In genomic region chr19:24056880-24057279, GRCm38 (mm10) we compare ENCODE assay signal across 20 mouse cellular contexts. TPM values are rescaled to one million over a fixed set of nuclear protein-coding genes. Genes with fewer than 3 reads are reported as not detected.
DNase-seq lines count a peak whose midpoint lies in the region; TF ChIP-seq lines count a peak whose summit lies in the region.
"Had no signal": no experiment of that assay in that cellular context is flagged by ENCODE, and none has a peak within 500 bp of the region (broad histone marks: within the 10 kb centered on the region; RNA-seq: fewer than 3 reads in every experiment).

No protein-coding gene starts in this region.

- TF ChIP-seq EP300 in CH12.LX (IDR thresholded peaks at IDR 0.05; ENCODE audit: low read length) = no peak

- 90% methylated on average over 1 of the region's 1 CpGs for WGBS in heart, embryonic 10.5 days

- H3K9ac ChIP-seq in CH12.LX (ENCODE audit: insufficient read depth, low read depth) = no peak overlapping the region
- H3K9ac ChIP-seq: forebrain, embryonic 15.5 days; hindbrain, embryonic 15.5 days; liver, embryonic 12.5 days; neural tube, embryonic 15.5 days had no signal

- H3K36me3 ChIP-seq in heart, embryonic 10.5 days = no peaks in the 10 kb centered on the region
- no peaks in the 10 kb centered on the region for H3K36me3 ChIP-seq in CH12.LX (replicated peaks in 1 of 2; ENCODE audit: control insufficient read depth in 1 of 2, insufficient read depth in 1 of 2, low read length in 1 of 2)
- H3K36me3 ChIP-seq: forebrain, embryonic 15.5 days; hindbrain, embryonic 15.5 days; liver, embryonic 12.5 days; neural tube, embryonic 15.5 days had no signal

- intact Hi-C loops in left cerebral cortex, adult 2 months (cut with DNase I) = no loop called here
- intact Hi-C loops in left cerebral cortex, postnatal 36 days (cut with DNase I) = no loop called here

- DNase-seq in heart, embryonic 10.5 days (ENCODE audit: low spot score) = no peak
- no peak for DNase-seq in heart, adult 8-10 months (ENCODE audit: low spot score)
- no peak for DNase-seq in left cerebral cortex, adult 2 months (ENCODE audit: extremely low spot score in 1 of 2, low spot score in 2 of 2)
- no peak for DNase-seq in left cerebral cortex, adult 8-10 months (ENCODE audit: low spot score in 2 of 2)
- DNase-seq in CH12.LX (ENCODE audit: extremely low read depth) (no peak), R1 (ENCODE audit: low read depth, low spot score) (peak; percentile 37)
- no peak for DNase-seq in left cerebral cortex, postnatal 36 days (ENCODE audit: low spot score in 2 of 2)
- DNase-seq: adrenal gland, postnatal 10 days; cerebellum, postnatal 10 days; embryo, embryonic 11 days; gastrocnemius, postnatal 36 days; heart, postnatal 36 days; lung, postnatal 10 days; thymus, adult 18-20 months had no signal

- in situ Hi-C loops in CH12.LX (cut with MboI; ENCODE audit: low pct_ligation_motif_present, low pct_unique_long_range_greater_than_20kb, low sequenced_read_pairs) = no loop called here

- peak; percentile 2 for TF ChIP-seq CTCF in left cerebral cortex, adult 2 months (IDR thresholded peaks at IDR 0.05)
- TF ChIP-seq CTCF in CH12.LX (conservative IDR thresholded peaks at IDR 0.05 in 1 of 2, IDR thresholded peaks at IDR 0.05 in 1 of 2; ENCODE audit: low read depth in 2 of 2, low read length in 2 of 2) = peak; percentile 10 to 27; a peak in 1 of 4 replicates

- H3K27me3 ChIP-seq in heart, embryonic 10.5 days (ENCODE audit: insufficient read depth, poor library complexity, severe bottlenecking) = no peaks in the 10 kb centered on the region
- no peaks in the 10 kb centered on the region for H3K27me3 ChIP-seq in CH12.LX (replicated peaks)
- H3K27me3 ChIP-seq: forebrain, embryonic 15.5 days; hindbrain, embryonic 15.5 days; liver, embryonic 12.5 days; neural tube, embryonic 15.5 days had no signal

- no peak overlapping the region for H3K4me3 ChIP-seq in heart, embryonic 10.5 days
- H3K4me3 ChIP-seq in left cerebral cortex, adult 2 months = no peak overlapping the region
- no peak overlapping the region for H3K4me3 ChIP-seq in CH12.LX (replicated peaks in 1 of 3; ENCODE audit: low read depth in 2 of 3, low read length in 2 of 3, poor library complexity in 1 of 3)
- H3K4me3 ChIP-seq: forebrain, embryonic 15.5 days; hindbrain, embryonic 15.5 days; liver, embryonic 12.5 days; megakaryocyte, embryonic 14.5 days; neural tube, embryonic 15.5 days had no signal

- H3K9me3 ChIP-seq in heart, embryonic 10.5 days = no peaks in the 10 kb centered on the region
- H3K9me3 ChIP-seq in CH12.LX (replicated peaks; ENCODE audit: low read length) = no peaks in the 10 kb centered on the region
- H3K9me3 ChIP-seq: forebrain, embryonic 15.5 days; hindbrain, embryonic 15.5 days; liver, embryonic 12.5 days; neural tube, embryonic 15.5 days had no signal

- H3K4me2 ChIP-seq in CH12.LX (ENCODE audit: insufficient read depth, low read depth, poor library complexity, severe bottlenecking) = no peak overlapping the region
- H3K4me2 ChIP-seq: forebrain, embryonic 15.5 days; hindbrain, embryonic 15.5 days; liver, embryonic 12.5 days; neural tube, embryonic 15.5 days had no signal

- TF ChIP-seq POLR2A in CH12.LX (IDR thresholded peaks at IDR 0.05; ENCODE audit: low read depth, low read length) = no peak

- dilution Hi-C loops in CH12.LX (cut with MboI; ENCODE audit: extremely low pct_ligation_motif_present, extremely low pct_unique_long_range_greater_than_20kb, low sequenced_read_pairs) = no loop called here

- no peaks in the 10 kb centered on the region for H3K79me2 ChIP-seq in CH12.LX (replicated peaks; ENCODE audit: control insufficient read depth, extremely low read depth, insufficient read depth, poor library complexity, severe bottlenecking)

- H3K27ac ChIP-seq in heart, embryonic 10.5 days = peak overlapping the region; percentile 84; the same call in 1 of the 2 replicates
- H3K27ac ChIP-seq in left cerebral cortex, adult 2 months = no peak overlapping the region
- H3K27ac ChIP-seq in CH12.LX (ENCODE audit: insufficient read depth, low read depth) = no peak overlapping the region
- H3K27ac ChIP-seq: forebrain, embryonic 15.5 days; hindbrain, embryonic 15.5 days; liver, embryonic 12.5 days; neural tube, embryonic 15.5 days had no signal

- H3K4me1 ChIP-seq in heart, embryonic 10.5 days = peaks cover 25% of the 10 kb centered on the region
- H3K4me1 ChIP-seq in CH12.LX (ENCODE audit: control insufficient read depth in 1 of 2, insufficient read depth in 2 of 2) = peaks cover 0 to 15% of the 10 kb centered on the region in 2 experiments; a peak in 2 of 4 replicates
- H3K4me1 ChIP-seq: forebrain, embryonic 15.5 days; liver, embryonic 12.5 days had no signal

- TF ChIP-seq RAD21 in CH12.LX (IDR thresholded peaks at IDR 0.05; ENCODE audit: low read depth, low read length) = no peak

TF ChIP-seq in CH12.LX, 34 proteins besides CTCF, POLR2A, EP300 and RAD21:
- TF ChIP-seq NELFE (IDR thresholded peaks at IDR 0.05; ENCODE audit: low read depth, low read length) (no peak), KAT2A (IDR thresholded peaks at IDR 0.05; ENCODE audit: insufficient replicate concordance, low read length) (no peak), CHD2 (IDR thresholded peaks at IDR 0.05; ENCODE audit: low read length) (no peak), ZNF384 (IDR thresholded peaks at IDR 0.05; ENCODE audit: low read depth, low read length) (no peak), ELF1 (IDR thresholded peaks at IDR 0.05; ENCODE audit: low read depth, low read length) (no peak), UBTF (IDR thresholded peaks at IDR 0.05; ENCODE audit: low read depth, low read length) (no peak), MXI1 (IDR thresholded peaks at IDR 0.05; ENCODE audit: low read depth, low read length) (no peak), USF2 (conservative IDR thresholded peaks at IDR 0.05; ENCODE audit: low read depth, low read length) (no peak), TBP (conservative IDR thresholded peaks at IDR 0.05; ENCODE audit: low read depth, low read length) (no peak), GABPA (IDR thresholded peaks at IDR 0.05; ENCODE audit: insufficient replicate concordance, low read depth, low read length) (no peak), TCF12 (IDR thresholded peaks at IDR 0.05; ENCODE audit: low read depth, low read length) (no peak), MEF2A (IDR thresholded peaks at IDR 0.05; ENCODE audit: borderline replicate concordance, low read depth, low read length) (no peak), MYC (IDR thresholded peaks at IDR 0.05; ENCODE audit: low read depth, low read length) (no peak)

RNA-seq across cellular contexts. Expression of gene Fam189a2, which starts 26.1 kb away (rescaled TPM):
- 3.3 and 5.3 TPM in 2 replicates for polyA plus RNA-seq in heart, embryonic 10.5 days (2016; fragmentation: Nextera tagmentation; extraction: Ambion mirVana)
- 10 to 100 TPM; 44.4 to 62.9 (median 52.5) TPM for total RNA-seq in heart, adult 8-10 months (2022)
- total RNA-seq in left cerebral cortex, adult 2 months (2021) = 10 to 100 TPM in 1 of 2 experiments, 1 to 10 TPM in 1; 9.7 to 10.4 TPM
- 10 to 100 TPM in 1 of 4 experiments, 1 to 10 TPM in 3; 9.2 to 12.1 (median 9.6) TPM for total RNA-seq in left cerebral cortex, adult 8-10 months (2022)
- total RNA-seq in CH12.LX (2012; rRNA removed) (not detected in 2 replicates), CH12.LX (2014; rRNA removed) (not detected in 2 replicates)
- not detected in 2 replicates for polyA plus RNA-seq in CH12.LX (2012; ENCODE audit: insufficient read length, low read depth)
- total RNA-seq in left cerebral cortex, postnatal 36 days (2021) = 10 to 100 TPM; 10.4 to 10.5 TPM
- polyA plus RNA-seq: activated CD4-positive, CD25-positive, alpha-beta regulatory T cell, adult 4 months had no signal

Comparison
In these comparisons a context has a peak if more than half of its experiments do, and no peak if none do; other contexts are left out.
1. RNA of gene Fam189a2, which starts 26.1 kb away (total RNA-seq): 44.4 to 62.9 TPM in heart, adult 8-10 months, 10.4 to 10.5 TPM in left cerebral cortex, postnatal 36 days, 9.7 to 10.4 TPM in left cerebral cortex, adult 2 months and 9.2 to 12.1 TPM in left cerebral cortex, adult 8-10 months; not detected in CH12.LX; every median in the first group is over 4 times any median in the second.